Mouse (Mus musculus) embryo, embryonic 10.5 days (tissue): ENCODE data around the gene Mettl1.
"Not testable (repeated sequence)": the region's sequence is repeated elsewhere in the genome, so short reads cannot be mapped to it uniquely, and the experiment has no call there.

Experiments used
- DNase-seq: peaks from one replicate; pipeline ENCODE4 v3.0.0-alpha.2; 2015; ENCODE audit warnings: low spot score

The Mettl1 gene

DNA sequence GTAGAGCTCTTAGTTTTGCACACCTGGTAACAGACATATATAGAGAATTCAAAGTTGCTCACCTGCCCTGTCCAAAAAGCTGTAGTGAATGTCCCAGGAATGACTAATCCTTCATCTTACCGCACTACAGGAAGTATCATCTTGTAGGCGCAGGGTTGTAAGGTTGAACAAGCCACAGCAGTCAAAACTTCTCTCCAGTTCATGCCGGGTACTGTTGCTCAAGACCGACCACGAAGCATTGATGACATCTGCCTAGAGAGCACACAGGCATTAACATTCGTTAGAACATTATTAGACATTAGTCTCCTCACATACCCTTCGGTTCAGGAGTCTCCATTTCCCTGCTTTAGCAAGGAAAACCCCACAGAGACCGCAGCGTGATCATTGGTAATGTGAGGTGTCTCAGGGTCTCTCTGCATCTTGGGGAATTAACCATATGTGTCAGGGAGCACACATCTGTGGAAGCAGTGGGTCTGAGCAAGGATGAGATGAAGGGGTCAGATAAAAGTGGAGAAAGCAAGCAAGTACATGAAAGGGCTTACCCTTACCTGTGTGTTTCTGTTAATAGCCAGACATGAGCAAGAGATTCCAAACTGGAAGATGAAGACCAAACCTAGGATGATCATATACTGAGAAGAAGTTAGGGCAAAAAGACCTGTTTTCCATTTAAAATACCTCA, 27.3 kb downstream of the Mettl1 start:
- peak; percentile 13 for DNase-seq

DNA sequence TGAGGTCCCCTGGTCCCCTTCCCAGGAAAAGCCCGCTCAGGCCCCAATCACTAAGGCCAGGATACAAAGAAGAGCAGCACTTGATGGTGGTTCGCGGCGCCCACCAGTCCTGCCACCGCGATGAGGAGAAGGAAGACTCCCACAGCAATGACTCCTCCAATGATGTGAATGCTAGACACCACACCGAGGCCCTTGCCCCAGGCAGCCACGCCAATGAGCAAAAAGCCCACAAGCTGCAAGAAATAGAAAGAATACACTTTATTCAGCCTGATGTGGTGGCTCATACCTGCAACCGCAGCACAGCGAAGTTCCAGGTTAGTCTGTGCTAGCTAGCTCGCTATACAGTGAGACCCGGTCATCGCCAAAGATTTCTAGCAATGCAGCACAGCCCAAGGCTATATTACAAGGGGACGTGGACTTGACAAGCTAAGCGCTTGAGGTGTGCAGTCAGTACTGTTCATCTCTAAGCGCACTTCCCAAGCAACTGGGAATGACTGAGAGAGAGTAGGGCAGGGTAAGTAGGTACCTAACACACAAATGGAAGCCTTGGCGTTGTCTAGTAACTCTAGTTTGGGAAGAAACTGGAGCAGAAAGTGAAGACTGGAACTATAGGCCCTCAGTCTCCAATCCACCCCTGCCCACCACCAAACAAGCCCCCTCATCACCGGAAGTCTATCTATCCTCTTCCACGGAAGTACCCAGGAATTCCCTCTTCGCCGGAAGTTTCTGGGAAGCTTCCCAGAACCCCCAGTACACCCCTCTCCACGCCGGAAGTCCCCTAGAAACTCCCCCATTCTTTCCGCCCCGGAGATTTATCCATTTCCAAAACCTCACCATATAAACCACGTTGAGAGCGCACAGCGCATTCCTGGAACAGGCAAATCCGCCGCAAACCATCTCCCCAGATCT, 28.3 kb downstream of the Mettl1 start:
- DNase-seq, result peak; percentile 86

DNA sequence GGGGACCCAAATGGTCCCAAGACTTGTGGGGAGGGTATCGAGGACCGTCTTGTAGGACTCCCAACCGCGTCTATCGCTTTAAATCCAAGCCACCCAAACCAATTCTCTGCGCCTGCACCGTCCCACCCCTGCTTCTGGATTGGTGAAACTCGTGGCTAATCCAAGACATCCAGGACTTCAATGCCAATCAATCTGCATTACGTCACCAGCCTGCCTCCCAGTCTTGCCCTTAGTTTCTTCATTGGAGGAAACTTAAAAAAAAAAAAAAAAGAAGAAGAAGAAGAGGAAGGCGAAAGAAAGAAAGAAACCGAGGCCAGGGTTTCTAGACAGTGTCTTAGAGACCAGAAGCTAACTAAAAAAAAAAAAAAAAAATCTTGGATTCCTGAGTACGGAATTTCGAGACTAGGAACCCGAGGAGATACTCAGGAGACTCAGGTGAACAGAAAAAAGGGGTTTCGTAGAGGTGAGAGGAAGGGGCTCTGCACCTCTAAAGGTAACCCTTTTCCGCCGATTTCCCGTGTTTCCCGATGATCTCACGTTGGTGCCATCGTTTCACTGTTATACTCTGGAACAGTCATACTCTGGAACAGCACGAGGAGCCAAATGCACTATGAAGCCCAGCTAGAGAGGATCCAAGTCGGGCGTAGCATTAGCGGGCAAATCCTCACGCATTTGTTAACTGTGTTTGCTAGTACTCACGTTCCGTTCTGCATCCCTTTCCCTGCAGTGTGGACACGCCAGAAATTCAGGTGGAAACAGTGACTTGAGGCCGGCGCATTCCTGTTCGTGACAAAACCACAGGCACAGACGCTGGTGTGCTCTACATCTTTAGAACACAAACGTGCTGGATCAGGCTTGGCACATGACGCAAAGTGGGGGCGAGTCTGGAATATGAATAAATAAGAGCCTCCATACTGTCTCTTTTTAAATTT, 29.2 kb downstream of the Mettl1 start, which contains the start of gene Tspan31:
Gene Tspan31, minus strand, starts transcription at position 75 of the 932 bp plus-strand sequence.
- DNase-seq, result peak; percentile 98

DNA sequence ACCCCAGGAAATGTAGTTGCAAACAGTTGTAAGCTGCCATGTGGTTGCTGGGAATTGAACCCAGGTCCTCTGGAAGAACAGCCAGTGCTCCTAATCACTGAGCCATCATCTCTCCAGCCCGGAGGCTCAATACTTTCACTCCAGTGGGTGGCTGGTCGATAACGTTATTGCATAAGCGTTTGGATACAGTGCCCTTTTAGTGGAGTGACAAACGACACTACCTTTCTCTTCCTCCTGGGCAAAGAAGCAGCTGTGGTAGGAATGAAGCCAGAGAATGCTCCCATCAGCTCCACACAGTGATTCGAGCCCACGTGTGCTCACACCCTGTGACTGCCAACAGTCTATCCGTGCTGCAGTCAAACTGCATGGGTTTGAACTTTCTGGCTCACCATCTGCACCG, 30.0 kb downstream of the Mettl1 start:
- DNase-seq, result no peak

DNA sequence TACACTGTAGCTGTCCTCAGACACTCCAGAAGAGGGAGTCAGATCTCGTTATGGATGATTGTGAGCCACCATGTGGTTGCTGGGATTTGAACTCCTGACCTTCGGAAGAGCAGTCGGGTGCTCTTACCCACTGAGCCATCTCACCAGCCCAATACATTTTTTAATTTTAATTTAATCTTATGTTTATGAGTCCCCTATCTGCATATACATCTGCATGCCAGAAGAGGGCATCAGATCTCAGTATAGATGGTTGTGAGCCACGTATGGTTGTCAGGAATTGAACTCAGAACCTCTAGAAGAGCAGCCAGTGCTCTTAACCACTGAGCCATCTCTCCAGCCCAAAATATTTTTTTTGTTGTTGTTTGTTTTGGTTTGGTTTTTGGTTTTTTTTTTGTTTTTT, 31.1 kb downstream of the Mettl1 start:
- DNase-seq, result not testable (repeated sequence)

DNA sequence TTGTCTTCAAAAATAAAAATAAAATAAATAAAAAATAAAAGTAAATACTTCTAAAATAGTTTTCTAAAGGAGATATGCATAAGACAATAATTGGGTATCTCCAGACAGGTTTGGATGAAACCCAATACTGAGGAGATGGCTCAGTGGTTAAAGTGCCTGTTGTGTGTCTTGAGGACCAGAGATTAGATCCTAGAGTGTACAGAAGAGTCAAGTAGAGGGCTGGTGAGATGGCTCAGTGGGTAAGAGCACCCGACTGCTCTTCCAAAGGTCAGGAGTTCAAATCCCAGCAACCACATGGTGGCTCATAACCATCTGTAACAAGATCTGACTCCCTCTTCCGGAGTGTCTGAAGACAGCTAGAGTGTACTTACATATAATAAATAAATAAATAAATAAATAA, 31.8 kb downstream of the Mettl1 start:
- DNase-seq, result not testable (repeated sequence)

DNA sequence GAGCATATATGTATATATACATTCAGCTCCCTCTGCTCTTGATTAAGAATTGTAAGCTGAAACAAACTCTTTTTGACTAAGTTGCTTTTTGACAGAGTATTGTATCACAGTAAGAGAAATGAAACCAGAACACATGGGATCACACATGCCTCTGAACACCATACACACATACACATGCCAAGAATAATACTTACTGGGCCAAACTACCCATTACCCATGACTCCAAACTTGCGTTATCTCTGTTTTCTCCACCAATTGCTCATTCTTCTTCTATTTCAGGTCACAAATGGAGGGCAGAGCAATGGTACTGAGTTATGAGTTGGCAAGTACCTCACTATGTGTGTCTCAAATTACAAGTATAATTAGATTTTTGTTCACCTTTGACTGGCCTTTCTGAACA, 32.8 kb downstream of the Mettl1 start:
- DNase-seq, result no peak

DNA sequence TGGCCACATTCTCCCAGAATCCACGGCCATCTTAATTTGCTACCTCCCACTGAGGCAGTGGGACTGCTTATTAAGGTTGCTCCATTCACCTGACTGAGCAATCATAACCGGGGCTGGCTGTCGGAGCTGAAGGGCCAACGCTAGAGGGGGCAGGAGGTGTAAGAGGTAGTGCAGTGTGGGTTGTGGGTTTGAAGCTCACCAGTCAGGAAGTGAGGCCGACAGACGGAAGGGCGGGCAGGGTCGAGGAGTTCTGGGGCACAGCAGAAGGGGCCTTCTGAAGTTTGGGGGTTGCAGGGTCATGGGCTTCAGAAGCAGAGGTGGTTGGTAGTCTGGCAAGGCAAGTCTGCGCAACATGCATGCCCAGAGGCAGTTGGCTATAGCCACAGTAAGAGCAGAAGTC, 33.9 kb downstream of the Mettl1 start, which contains the start of gene Agap2:
Gene Agap2, plus strand, starts transcription at position 205 of the 400 bp plus-strand sequence.
- DNase-seq, result no peak

DNA sequence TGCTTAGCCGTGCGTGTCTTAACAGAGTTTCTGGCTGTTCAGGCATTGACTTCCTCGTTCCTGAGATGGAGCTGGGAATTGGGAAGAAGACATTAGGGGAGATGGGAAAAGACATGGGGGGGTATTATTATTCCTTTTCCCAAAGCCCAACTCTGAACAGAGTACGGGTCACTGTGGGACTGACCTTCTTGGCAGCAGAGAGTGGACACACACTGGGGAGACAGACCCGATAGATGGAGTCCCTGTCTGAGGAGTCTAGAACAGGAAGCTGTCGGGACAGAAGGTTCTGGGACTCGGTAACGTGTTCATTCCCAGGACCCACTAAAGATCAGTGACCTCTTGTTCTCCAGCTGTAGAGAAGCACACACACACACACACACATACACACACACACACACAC, 34.4 kb downstream of the Mettl1 start:
- no peak for DNase-seq

DNA sequence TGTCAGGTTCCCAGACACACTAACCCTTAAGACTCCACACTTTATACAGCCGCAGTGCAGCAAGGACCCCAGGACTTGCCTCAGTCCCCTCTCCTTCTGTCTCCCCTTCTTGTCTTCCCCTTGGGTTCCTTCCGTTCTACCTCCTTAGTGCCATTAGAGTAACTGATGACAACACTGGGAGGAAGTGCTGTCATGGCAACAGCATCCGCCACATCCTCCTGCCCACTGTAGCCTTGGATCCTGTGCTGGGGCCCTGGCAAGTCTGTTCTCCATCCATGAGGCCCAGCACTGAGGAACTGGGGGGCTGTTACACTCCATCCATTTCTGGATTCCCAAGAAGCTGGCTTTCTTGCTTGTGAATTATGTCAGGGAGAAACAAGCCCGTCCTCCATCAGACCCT, 34.9 kb downstream of the Mettl1 start:
- DNase-seq, result no peak

DNA sequence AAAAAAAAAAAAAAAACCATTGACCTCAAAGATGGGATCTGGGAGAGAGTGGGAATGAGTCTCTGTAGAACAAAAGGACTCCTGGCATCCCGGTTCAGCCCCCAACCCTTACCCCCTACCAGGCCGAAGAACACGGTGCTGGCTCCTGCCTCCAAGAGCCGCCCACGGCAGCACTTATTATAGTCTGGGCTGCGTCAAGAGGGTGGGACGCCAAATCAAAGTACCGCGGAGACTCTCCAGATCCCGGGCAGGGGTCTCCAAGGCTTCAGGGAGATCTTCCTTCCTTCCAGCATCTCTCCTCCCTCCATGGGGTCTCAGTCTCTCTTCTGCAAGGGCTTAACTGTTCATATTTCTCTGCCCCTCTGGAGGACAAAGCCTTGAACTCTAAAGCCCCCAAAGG, 36.3 kb downstream of the Mettl1 start:
- DNase-seq, result no peak

DNA sequence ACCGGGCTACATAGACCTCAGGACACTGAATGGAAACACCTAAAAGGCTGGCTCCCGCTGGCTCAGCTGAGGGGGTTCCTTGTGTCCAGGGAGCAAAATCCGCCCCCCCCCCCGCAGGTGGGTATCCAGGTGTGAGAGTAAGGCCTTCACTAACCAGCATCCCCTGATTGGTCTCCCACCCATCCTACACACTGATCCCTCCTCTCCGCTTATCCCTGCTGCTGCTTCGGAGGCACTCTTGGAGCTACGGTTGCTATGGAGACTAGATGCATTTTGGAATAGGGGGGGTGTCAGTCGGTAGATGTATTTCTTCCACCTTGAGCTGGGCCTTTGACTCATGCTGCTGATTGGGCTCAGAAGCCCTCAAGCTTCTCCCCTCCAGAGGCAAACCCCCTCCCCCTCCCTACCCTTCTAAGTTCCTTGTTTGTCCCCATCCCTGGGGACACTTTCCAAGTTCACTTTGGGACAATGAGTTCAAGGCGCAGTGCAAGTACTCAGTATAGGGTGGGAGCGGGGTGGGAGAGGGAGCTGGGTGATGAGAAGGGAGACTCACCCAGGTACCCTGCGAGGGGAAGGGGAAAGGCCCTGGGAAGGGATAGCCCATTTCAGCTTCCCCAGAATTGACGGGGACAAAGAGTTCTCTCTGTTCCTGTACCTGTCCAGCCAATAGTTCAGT, 36.9 kb downstream of the Mettl1 start:
- no peak for DNase-seq

DNA sequence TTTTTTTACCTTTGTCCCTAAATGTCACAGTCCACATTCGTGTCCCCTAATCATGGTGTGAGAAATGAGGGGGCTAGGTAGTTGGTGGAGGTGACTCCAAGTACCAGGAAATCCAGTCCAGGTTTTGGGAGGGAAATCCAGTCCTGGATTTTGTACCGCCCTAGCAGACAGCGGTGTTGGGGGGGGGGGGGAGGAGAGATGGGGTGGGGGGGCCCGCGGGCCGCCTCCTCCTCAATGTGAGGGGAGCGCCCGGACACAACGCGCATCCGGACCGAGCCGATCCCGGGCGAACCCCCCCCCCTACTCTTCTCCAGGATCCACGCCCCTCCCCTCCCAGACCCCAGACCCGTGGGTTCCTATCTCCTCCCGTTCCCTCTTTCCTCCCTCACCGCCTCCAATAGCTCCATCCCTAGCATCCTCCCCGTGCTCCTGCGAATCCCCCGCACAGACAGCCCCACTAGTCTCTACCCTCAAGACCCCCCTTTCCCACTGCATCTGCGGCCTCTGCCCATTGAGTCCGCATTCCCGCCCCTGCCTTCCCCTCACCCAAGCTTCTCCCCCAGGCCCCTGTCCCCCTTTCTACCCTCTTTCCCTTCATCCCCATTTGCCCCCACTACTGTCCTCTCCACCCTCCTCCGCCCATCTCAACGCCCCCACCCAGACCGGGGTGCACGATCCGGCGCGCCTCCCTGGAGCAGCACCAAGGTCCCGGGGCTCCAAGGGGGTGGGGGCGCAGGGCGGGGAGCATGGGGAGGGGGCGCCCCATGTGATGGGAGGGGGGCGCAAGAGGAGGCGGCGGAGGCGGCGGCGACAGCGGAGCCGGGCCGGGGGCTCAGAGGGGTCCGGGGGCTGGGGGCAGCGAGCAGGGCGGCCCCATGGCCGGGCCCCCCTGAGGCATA, 37.7 kb downstream of the Mettl1 start:
- DNase-seq, result peak; percentile 78

DNA sequence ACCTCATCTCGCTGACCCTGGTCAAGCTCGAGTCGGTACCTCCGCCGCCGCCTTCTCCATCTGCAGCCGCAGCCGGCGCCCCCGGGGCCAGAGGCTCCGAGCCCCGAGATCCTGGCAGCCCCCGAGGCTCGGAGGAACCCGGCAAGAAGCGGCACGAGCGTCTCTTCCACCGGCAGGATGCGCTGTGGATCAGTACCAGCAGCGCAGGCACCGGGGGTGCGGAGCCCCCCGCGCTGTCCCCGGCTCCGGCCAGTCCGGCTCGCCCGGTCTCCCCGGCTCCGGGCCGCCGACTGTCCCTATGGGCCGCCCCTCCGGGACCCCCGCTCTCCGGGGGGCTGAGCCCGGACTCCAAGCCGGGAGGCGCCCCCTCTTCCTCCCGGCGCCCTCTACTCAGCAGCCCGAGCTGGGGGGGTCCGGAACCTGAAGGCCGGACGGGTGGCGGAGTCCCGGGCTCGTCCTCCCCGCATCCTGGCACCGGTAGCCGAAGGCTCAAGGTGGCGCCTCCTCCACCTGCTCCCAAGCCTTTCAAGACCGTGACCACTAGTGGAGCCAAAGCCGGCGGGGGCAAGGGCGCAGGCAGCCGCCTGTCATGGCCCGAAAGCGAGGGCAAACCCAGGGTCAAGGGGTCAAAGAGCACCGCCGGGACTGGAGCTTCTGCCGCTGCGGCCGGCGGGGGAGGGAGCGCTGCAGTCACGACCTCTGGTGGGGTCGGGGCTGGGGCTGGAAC, 38.6 kb downstream of the Mettl1 start:
- peak; percentile 46 for DNase-seq

DNA sequence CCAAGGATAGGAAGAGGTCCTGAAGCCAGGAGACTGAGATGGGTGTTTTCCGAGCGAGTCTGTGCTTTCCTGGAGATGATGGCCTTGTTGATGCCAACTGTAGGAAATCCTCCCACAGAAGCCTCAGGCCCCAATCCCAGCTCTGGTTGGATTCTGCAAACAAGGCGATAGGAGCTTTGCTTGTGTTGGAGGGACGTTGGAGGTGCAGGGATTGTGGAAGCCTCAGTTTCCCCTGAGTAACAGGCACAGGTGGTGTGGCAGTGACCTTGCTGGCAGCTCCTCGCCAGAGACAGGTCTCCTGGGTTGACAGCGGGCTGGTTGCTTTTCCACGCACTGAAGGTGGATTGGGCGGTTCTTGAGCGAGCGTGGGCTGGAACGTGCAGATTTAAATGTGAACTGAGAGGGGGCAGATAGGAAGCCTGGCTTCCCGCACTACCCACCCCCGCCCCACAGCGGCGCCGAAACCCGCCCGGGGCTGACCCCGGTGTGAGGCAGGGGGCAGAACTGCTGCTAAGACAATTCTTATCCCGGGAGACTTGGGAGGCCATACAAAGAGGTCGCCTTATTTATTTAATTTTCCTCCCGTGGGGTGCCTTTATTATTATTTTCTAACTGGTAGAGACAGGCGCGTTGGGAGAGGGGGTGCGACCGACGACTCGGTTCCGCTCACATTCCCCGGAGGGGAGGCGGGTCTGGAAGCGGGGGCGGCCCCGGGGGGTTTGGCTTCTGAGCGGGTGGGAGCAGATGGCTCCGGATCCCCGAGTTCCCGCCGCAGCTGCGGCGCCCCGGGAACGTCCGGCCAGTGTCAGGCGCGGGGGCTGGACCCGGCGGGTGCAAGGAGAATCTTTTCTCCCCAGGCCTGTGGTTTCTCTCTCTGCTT, 39.9 kb downstream of the Mettl1 start:
- peak; percentile 30 for DNase-seq

DNA sequence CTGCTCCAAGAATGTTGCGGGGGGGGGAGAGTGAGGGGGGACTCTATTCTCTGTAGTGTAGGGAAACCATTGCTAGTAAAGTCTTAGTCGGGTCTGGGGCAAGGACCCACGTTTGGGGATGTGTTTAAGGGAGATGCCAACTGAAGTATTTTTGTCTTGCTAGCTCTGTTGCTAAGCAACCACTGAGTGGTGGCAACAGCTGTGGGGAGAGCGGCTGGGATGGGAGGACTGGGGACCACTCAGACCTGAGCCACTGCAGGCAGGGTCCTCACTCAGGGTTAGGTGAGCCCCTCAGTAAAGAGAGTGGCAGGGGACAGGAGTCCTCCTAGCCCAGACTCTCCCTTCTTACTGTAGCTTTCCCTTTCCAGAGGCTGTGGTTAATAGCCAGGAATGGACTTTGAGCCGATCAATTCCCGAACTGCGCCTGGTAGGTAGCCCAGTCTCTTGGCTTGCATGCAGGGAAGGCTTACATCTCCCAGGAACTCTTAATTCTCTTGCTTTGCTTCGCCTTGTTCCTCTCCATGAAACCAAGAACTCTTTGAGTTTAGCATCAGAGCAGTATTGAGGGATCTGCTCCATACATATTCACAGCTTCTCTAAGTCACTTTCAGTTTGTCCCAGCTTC, 40.9 kb downstream of the Mettl1 start:
- DNase-seq, result peak; percentile 65

DNA sequence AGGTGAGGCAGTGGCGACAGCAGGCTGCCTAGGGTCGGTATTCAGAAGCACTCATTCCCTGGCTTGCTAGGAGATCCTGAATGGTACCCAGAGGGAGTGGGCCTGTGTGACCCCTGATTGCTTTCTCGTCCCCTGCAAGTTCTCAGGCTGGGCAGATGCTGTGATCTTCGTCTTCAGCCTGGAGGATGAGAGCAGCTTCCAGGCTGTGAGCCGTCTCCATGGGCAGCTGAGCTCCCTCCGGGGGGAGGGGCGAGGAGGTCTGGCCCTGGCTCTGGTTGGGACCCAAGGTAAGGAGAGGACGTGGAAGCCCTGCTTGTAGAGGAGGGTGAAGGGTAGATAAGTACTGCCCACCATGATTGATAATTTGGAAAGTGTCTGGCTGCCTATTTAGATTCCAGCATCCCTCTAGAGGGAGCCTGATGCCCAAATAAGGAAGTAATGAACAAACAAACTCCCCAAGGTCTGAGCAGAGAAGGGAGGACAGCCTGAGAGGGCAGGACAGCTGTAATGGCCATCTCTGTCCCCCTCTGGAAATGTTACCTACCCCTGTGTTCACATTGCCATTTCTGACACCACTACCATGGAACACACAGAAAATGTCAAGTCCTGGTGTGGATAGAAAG, 42.2 kb downstream of the Mettl1 start:
- DNase-seq, result no peak

DNA sequence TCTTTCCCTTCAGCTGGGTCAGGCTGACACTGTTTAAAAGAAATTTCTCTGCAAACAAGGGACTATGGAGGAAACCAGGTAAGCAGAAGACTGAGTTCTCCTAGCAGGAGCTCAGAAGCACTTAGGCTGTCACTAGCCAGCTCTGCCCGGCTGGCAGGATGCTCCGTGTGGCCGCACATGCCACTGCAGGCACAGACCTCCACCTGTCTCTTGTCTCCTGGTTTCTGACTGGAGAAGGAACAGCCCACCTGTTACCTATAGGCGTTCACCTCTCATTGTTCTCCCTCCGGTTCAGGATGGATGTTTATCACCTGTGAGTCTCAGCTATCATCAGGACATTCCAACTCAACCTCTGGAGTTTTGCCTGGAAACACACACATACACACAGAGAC, 42.7 kb downstream of the Mettl1 start:
- no peak for DNase-seq
